Mouse (Mus musculus): ENCODE measurements around the gene Tbc1d10b. TPM values are rescaled to one million over a fixed set of nuclear protein-coding genes. Genes with fewer than 3 reads are reported as not detected.

Tbc1d10b gene
- polyA plus RNA-seq, 1 experiment from 2014 or later: 15.8 TPM

GRCm38 (mm10) chr7:127213485-127213884 is 5.2 kb upstream of the Tbc1d10b start:
- no peak for DNase-seq
- H3K9ac ChIP-seq: no peak overlapping the region

GRCm38 (mm10) chr7:127212432-127213250 is 4.4 kb upstream of the Tbc1d10b start:
- no peak for DNase-seq
- Histone ChIP-seq H3K27ac (no peak overlapping the region), H3K27me3 (no peaks in the 10 kb centered on the region), H3K36me3 (no peaks in the 10 kb centered on the region), H3K9ac (no peak overlapping the region), H3K4me2 (no peak overlapping the region), H3K4me3 (replicated peaks) (no peak overlapping the region), H3K4me1 (replicated peaks) (peaks cover 68% of the 10 kb centered on the region), H3K9me3 (replicated peaks) (no peaks in the 10 kb centered on the region)
- no peak for ATAC-seq (ENCODE audit: low read depth)
- WGBS (ENCODE audit: insufficient replicate concordance): 81% methylated on average over 12 of the region's 12 CpGs

More at GRCm38 (mm10) chr7:127213485-127213884, 5.2 kb upstream of the Tbc1d10b start:
- Histone ChIP-seq H3K9me3 (replicated peaks) (no peaks in the 10 kb centered on the region), H3K4me3 (replicated peaks) (no peak overlapping the region), H3K27ac (no peak overlapping the region), H3K27me3 (no peaks in the 10 kb centered on the region), H3K36me3 (no peaks in the 10 kb centered on the region), H3K4me2 (no peak overlapping the region), H3K4me1 (replicated peaks) (peaks cover 77% of the 10 kb centered on the region)
- no peak for ATAC-seq (ENCODE audit: low read depth)
- WGBS (ENCODE audit: insufficient replicate concordance): 30% methylated on average over 7 of the region's 7 CpGs

- Histone ChIP-seq H3K27ac (peak overlapping the region; percentile 22; the same call in 1 of the 2 replicates), H3K36me3 (0 out of 2 replicates have a peak, but pooled peaks cover 2% of the 10 kb centered on the region), H3K4me1 (replicated peaks) (peaks cover 66% of the 10 kb centered on the region), H3K4me2 (no peak overlapping the region), H3K9ac (no peak overlapping the region), H3K9me3 (replicated peaks) (no peaks in the 10 kb centered on the region), H3K27me3 (no peaks in the 10 kb centered on the region), H3K4me3 (replicated peaks) (no peak overlapping the region)
- ATAC-seq (ENCODE audit: low read depth) (no peak), DNase-seq (no peak)
- 76% methylated on average over 5 of the region's 5 CpGs for WGBS (ENCODE audit: insufficient replicate concordance)
Observed at GRCm38 (mm10) chr7:127211014-127211745, 2.9 kb upstream of the Tbc1d10b start.

DNA sequence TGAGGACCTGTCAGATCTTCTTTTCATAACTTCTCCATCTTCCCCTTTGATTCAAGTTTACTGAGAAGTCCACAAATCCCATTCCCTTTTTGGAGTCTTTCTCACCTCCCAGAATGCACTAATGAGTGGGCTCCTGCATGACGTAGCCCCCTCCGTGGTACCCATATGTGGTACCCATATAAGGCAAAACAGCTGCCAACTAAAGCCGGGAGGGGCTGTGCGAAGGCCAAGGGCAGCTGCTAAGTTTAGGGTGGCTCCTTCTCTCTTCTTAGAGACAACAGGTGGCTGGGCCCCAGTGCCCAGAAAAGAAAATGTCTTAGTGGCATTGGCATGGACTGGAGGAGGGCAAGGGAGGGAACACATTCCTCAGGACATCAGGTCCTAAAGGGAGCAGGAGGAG is 2.0 kb upstream of the Tbc1d10b start:
- Histone ChIP-seq H3K27ac (peak overlapping the region; percentile 98), H3K9ac (peak overlapping the region; percentile 99), H3K36me3 (peaks cover 5% of the 10 kb centered on the region), H3K27me3 (no peaks in the 10 kb centered on the region), H3K4me1 (replicated peaks) (peaks cover 67% of the 10 kb centered on the region), H3K4me3 (replicated peaks) (peak overlapping the region; percentile 89), H3K4me2 (peak overlapping the region; percentile 95), H3K9me3 (replicated peaks) (no peaks in the 10 kb centered on the region)
- ATAC-seq (ENCODE audit: low read depth): no peak
- WGBS (ENCODE audit: insufficient replicate concordance): 84% methylated on average over 4 of the region's 4 CpGs
- DNase-seq: no peak

- 72% methylated on average over 5 of the region's 5 CpGs for WGBS (ENCODE audit: insufficient replicate concordance)
- no peak for DNase-seq
- Histone ChIP-seq H3K9me3 (replicated peaks) (no peaks in the 10 kb centered on the region), H3K4me1 (replicated peaks) (peaks cover 67% of the 10 kb centered on the region), H3K9ac (peak overlapping the region; percentile 99), H3K4me3 (replicated peaks) (peak overlapping the region; percentile 89), H3K27ac (peak overlapping the region; percentile 98), H3K27me3 (no peaks in the 10 kb centered on the region), H3K36me3 (peaks cover 7% of the 10 kb centered on the region), H3K4me2 (peak overlapping the region; percentile 95)
- no peak for ATAC-seq (ENCODE audit: low read depth)
Observed at GRCm38 (mm10) chr7:127209851-127210250, 1.6 kb upstream of the Tbc1d10b start.

DNA sequence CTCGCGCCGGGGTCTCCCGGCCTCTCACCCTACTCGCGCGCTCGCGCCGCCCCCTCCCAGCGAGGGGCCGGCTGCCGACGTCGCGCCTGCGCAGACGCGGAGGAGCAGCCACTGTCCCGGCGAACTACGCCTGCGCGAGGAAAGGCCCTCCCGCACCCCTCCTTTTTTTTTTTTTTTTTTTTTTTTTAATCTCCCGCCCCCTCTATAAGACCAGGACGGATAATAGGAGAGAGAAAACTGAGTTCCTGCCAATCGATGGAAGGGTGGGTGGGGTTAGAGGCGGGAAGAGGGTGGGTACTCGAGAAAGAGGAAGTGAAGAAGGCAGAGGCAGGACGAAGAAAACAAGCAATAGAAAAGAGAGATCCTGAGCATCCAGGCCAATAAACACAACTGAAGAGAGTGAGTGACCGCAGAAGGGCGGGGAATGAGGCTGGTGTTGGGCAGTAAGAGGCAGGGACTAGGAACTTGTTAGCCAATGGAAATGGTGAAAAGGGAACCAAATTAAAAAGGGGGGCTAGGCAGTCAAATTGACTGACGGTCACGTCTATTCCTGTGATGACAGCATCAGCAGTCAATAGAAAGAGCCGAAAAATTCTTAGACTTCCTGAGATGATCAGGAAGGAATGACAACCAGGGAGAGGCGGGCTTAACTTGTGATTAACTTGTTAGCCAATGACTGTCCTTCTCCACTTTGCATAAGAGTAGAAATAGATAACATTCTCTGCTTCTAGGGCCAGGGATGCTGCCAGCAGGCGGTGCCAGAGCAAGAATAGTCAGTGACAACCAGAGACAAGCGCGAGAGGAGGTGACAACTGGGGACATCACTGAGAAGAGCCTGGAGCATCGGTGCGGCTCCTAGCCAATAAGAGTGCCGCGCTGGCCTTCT is 528 bp upstream of the Tbc1d10b start, which contains the start of gene Mylpf:
Mylpf (plus strand) TSS at position 338 of the 886 bp plus-strand sequence.
- no peaks in the 10 kb centered on the region for H3K27me3 ChIP-seq
- 1% methylated on average over 43 of the region's 44 CpGs for WGBS (ENCODE audit: insufficient replicate concordance)
- ATAC-seq (ENCODE audit: low read depth) (peak; percentile 87), DNase-seq (peak; percentile 90)
- H3K9ac ChIP-seq: peak within 1 kb of the TSS; percentile 99
- H3K4me3 ChIP-seq (replicated peaks): peak within 1 kb of the TSS; percentile 89
- peaks cover 65% of the 10 kb centered on the region for H3K4me1 ChIP-seq (replicated peaks)
- H3K4me2 ChIP-seq: peak within 1 kb of the TSS; percentile 95
- no peaks in the 10 kb centered on the region for H3K9me3 ChIP-seq (replicated peaks)
- peaks cover 15% of the 10 kb centered on the region for H3K36me3 ChIP-seq
- H3K27ac ChIP-seq: peak within 1 kb of the TSS; percentile 98

DNA sequence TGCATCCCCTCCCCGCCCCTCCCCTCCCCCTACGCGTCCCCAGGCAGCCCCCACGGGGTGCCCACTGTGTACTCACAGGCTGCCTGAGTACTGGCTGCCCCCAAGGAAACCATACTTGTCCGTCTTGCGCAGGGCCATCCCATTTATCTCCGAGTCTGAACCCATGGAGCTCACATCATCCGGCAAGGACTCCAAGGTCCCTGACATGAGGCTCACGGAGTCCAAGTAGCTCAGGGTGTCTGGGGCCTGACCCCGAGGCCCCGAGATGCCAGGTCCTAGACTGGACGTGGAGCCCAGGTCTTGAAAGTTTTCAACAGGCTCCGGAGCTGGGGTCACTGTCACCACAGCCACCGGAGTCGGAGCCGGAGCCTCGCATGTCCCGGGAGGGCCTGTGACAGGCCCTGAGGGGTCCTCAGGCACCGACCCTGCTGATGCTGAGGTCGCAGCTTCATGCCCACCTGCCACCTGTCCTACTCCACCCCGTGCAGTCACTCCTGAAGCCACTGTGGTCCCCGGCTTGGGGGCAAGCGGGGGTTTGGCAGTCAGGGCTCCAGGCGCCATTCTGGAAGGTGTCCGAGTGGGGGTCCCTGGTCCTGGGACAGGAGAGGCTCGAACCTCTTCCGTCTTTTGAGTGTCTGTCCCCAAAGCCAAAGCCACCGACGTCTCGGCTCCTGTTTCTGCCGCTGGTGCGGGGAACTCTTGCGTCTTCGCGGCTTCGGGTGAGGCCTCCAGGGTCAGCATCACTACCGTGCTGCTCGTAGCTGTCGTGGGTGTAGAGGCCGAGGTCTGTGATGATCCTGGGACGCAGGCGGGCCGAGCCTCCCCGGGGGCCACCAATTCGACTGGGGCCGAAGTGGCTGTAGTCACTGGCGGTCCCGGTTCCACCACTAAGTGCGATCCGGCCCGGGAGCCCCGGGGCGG is 634 bp downstream of the Tbc1d10b start:
- peak overlapping the region; percentile 98 for H3K27ac ChIP-seq
- WGBS (ENCODE audit: insufficient replicate concordance): under 1% methylated on average over 53 of the region's 53 CpGs
- H3K9ac ChIP-seq: peak overlapping the region; percentile 99
- H3K27me3 ChIP-seq: no peaks in the 10 kb centered on the region
- peak; percentile 5; the same call in 1 of the 2 replicates for ATAC-seq (ENCODE audit: low read depth)
- H3K4me3 ChIP-seq (replicated peaks): peak overlapping the region; percentile 89
- H3K4me1 ChIP-seq (replicated peaks): peaks cover 68% of the 10 kb centered on the region
- no peaks in the 10 kb centered on the region for H3K9me3 ChIP-seq (replicated peaks)
- H3K36me3 ChIP-seq: peaks cover 26% of the 10 kb centered on the region
- H3K4me2 ChIP-seq: peak overlapping the region; percentile 95
- peak; percentile 54 for DNase-seq

DNA sequence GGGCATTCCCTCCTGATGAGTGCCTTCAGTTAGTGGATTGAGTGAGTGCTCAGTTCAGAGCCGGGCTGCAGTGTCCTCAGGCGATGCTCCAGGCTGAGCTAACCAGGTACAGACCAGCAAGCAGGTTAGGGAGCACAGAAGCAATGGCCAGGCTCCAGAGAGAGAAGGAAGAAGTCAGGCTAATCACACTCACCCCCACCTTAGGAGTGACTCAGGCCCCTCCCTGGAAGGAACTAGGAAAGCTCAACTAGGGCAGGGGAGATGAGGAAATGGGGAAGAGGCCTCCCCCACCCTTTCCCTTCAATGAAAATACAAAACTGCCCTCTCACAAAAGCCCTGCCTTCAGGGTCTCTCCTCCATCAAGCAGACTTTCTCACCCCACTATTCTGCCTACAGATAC is 1.7 kb downstream of the Tbc1d10b start:
- peak overlapping the region; percentile 98 for H3K27ac ChIP-seq
- WGBS (ENCODE audit: insufficient replicate concordance): 27% methylated on average over 2 of the region's 2 CpGs
- H3K9ac ChIP-seq: peak overlapping the region; percentile 99
- H3K36me3 ChIP-seq: peaks cover 37% of the 10 kb centered on the region
- DNase-seq (no peak), ATAC-seq (ENCODE audit: low read depth) (no peak)
- H3K4me2 ChIP-seq: peak overlapping the region; percentile 95
- H3K4me3 ChIP-seq (replicated peaks): peak overlapping the region; percentile 89
- no peaks in the 10 kb centered on the region for H3K27me3 ChIP-seq
- peaks cover 66% of the 10 kb centered on the region for H3K4me1 ChIP-seq (replicated peaks)
- no peaks in the 10 kb centered on the region for H3K9me3 ChIP-seq (replicated peaks)

- Histone ChIP-seq H3K4me2 (peak overlapping the region; percentile 90), H3K9ac (peak overlapping the region; percentile 79), H3K4me1 (replicated peaks) (peaks cover 44% of the 10 kb centered on the region), H3K4me3 (replicated peaks) (peak overlapping the region; percentile 81), H3K36me3 (peaks cover 86% of the 10 kb centered on the region), H3K27ac (peak overlapping the region; percentile 88), H3K27me3 (no peaks in the 10 kb centered on the region), H3K9me3 (replicated peaks) (no peaks in the 10 kb centered on the region)
- WGBS (ENCODE audit: insufficient replicate concordance): 47% methylated on average over 11 of the region's 11 CpGs
- DNase-seq: no peak
- ATAC-seq (ENCODE audit: low read depth): no peak
Observed at GRCm38 (mm10) chr7:127196484-127196883, 11.8 kb downstream of the Tbc1d10b start.

Data from liver, embryonic 13.5 days (tissue).